Mouse (Mus musculus) G1E (cell line): ENCODE results near the gene Sipa1l3.

Experiments
- CTCF ChIP-seq: IDR thresholded peaks from 2 replicates; pipeline ENCODE4 v1.5.1; 2012; ENCODE audit warnings: low read depth, low read length, inconsistent platforms, mixed read lengths
- GATA1 ChIP-seq: IDR thresholded peaks from 2 replicates; pipeline ENCODE4 v1.6.1; 2012; ENCODE audit warnings: borderline replicate concordance, low read length, inconsistent platforms, mixed read lengths
- GATA2 ChIP-seq: IDR thresholded peaks from 2 replicates; pipeline ENCODE4 v1.6.1; 2012; ENCODE audit warnings: low read depth, low read length, inconsistent platforms, borderline replicate concordance

DNA sequence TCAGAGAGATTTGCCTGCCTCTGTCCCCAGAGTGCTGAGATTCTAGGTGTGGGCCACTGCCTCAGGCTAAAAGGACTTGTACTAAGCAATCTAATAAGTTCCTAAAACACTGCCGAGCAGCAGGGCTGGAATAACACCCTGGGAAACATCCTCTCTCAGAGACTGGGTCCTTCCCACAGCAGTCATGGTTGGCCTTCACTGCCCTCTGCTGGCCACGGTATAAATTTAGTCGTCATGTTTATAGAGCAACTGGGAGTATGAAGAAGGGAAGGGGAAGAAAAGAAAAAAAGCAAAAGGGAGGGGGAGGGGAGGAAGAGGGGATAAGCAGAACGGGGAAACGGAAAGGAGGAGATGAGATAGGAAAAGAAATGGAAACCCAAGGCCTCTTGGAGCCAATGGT is 5.3 kb upstream of the Sipa1l3 start:
- TF ChIP-seq CTCF (no peak), GATA2 (no peak), GATA1 (no peak)
